Mouse (Mus musculus): Measurements from ENCODE around the gene Llph. TPM values are rescaled to one million over a fixed set of nuclear protein-coding genes. Genes with fewer than 3 reads are reported as not detected.

Llph gene
- total RNA-seq, 2 experiments from 2014 or later: 15.0 to 16.1 TPM

- Histone ChIP-seq H3K27ac (no peak overlapping the region), H3K4me3 (no peak overlapping the region)
- TF ChIP-seq CTCF (conservative IDR thresholded peaks at IDR 0.05): no peak
- no peak for DNase-seq (ENCODE audit: low spot score in 2 of 2)
Measured at GRCm38 (mm10) chr10:120271879-120272269, 45.0 kb downstream of the Llph start.

GRCm38 (mm10) chr10:120272270-120272883, 45.5 kb downstream of the Llph start:
- no peak overlapping the region for H3K4me3 ChIP-seq
- no peak overlapping the region for H3K27ac ChIP-seq
- no peak for DNase-seq (ENCODE audit: low spot score in 2 of 2)
- TF ChIP-seq CTCF (conservative IDR thresholded peaks at IDR 0.05): no peak

- TF ChIP-seq CTCF (conservative IDR thresholded peaks at IDR 0.05): no peak
- no peak for DNase-seq (ENCODE audit: low spot score in 2 of 2)
- H3K27ac ChIP-seq: no peak overlapping the region
- no peak overlapping the region for H3K4me3 ChIP-seq
Measured at GRCm38 (mm10) chr10:120273335-120273734, 46.5 kb downstream of the Llph start.

GRCm38 (mm10) chr10:120279482-120280128, 52.7 kb downstream of the Llph start:
- Histone ChIP-seq H3K4me3 (no peak overlapping the region), H3K27ac (no peak overlapping the region)
- DNase-seq (ENCODE audit: low spot score in 2 of 2): no peak
- no peak for TF ChIP-seq CTCF (conservative IDR thresholded peaks at IDR 0.05)

- no peak for TF ChIP-seq CTCF (conservative IDR thresholded peaks at IDR 0.05)
- Histone ChIP-seq H3K4me3 (no peak overlapping the region), H3K27ac (no peak overlapping the region)
- DNase-seq (ENCODE audit: low spot score in 2 of 2): no peak
Measured at GRCm38 (mm10) chr10:120280375-120280774, 53.5 kb downstream of the Llph start.

GRCm38 (mm10) chr10:120281700-120282099, 54.8 kb downstream of the Llph start:
- no peak overlapping the region for H3K27ac ChIP-seq
- H3K4me3 ChIP-seq: no peak overlapping the region
- DNase-seq (ENCODE audit: low spot score in 2 of 2): no peak
- no peak for TF ChIP-seq CTCF (conservative IDR thresholded peaks at IDR 0.05)

Other genes with a start within 250 kb of the Llph start
- gene Helb, start 114.1 kb upstream of the Llph start, total RNA-seq (2021): 1 to 10 TPM; 3.8 to 4.6 TPM
- gene Tmbim4, start 25.5 kb upstream of the Llph start, total RNA-seq (2021): 10 to 100 TPM; 55.6 to 59.0 TPM
- under 1 TPM; 0.49 to 0.61 TPM for gene Irak3, start 24.9 kb upstream of the Llph start, total RNA-seq (2021)
- gene Hmga2, start 249.4 kb downstream of the Llph start, total RNA-seq (2021): under 1 TPM in 1 of 2 experiments, not detected in 1; 0.13 TPM

All from layer of hippocampus, adult 2 months (tissue).